Mouse (Mus musculus) CD4-positive helper T cell, adult 2 months (primary cell): ENCODE measurements around the gene Ttyh1.

Source experiments
- DNase-seq: peaks from one replicate; pipeline ENCODE4 v3.0.0-alpha.2; 2012; ENCODE audit warnings: low read depth, missing footprints, low spot score

The Ttyh1 gene

DNA sequence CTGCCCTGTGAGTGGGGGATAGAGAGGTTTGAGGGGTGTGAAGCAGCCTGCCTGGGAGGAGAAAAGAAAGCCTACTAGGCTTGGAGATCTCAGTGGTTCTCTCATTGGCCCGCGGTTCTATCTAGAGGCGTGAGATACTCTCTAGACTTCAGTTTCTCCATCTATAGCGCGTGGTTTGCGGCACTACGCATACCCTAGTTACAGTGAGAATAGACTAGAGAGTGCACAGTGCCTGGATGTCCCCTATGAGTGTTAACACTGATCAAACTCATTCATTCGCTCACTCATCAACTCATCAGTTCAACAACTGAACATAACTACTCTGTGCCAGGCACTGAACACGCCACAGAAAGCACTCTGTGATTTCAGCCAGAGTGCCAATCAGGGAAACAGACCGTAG, 3.6 kb downstream of the Ttyh1 start:
- DNase-seq = no peak

DNA sequence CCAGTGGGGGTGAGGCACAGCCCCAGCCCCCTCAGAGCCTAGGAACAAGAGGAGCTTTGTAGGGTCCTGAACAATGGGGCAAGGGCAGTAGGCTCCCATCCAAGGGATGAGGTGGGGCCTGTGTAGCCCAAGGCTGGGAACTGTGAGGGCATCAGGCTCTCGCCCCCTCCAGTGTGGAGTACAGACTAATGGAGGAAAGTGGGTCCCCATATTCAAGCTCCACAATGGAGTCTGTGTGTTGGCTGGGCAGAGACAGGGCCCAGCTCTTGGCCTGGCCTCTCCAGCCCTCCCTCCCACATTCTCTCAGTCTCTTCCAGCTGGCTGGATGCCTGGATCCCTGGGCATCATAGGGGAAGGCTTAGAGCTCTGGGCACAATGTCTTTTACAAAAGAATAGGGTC, 4.5 kb downstream of the Ttyh1 start:
- no peak for DNase-seq

DNA sequence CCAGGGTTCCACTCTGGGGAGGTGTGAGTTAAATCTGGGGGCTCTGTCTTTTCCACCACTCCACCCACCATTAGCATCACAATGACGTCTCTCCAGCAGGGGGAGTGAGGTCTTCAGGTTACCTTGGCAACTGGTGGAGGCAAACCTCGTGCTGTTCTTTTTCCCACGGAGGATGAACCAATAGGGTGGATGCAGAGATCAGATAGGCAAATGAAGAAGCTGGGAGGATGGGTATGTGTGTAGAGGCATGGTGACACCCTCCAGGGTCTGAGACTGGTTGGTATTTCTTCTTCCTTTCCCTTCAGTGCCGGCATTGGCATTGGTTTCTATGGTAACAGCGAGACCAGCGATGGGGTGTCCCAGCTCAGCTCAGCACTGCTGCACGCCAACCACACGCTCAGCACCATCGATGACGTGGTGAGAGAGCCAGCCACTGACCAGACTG, 5.1 kb downstream of the Ttyh1 start:
- peak; percentile 88 for DNase-seq

DNA sequence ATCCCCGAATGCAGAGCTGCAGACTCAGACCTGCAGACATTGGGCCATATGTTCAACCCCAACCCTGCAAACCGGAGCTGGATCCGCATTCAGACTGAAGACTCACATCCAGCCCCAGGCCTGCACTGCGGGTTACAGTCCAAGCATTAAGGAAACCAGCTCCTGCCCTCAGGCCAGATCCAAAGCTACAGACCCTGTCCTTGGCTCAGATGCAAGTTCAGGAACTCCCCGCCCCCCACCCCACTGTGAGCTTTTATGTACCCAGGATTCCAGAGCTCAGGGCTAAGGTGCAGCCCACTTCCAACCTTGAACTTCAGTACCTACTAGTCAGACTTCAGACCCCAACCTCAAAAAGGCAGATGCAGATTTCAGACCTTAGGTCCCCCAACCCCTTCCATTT, 5.6 kb downstream of the Ttyh1 start:
- no peak for DNase-seq

DNA sequence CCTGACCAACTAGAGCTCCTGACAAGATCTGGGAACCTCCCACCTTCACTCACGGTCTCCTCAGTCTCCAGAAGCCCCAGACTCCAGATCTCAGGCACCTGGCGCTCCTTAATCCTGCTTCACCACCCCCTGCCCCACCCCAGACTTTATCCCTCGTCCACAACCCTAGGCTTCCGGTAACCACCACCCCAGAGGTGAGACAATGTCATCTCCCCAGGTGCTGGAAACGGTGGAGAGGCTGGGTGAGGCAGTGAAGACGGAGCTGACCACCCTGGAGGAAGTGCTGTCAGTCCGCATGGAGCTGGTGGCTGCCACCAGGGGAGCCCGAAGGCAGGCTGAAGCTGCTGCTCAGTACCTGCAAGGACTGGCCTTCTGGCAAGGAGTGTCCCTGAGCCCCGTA, 6.1 kb downstream of the Ttyh1 start:
- DNase-seq = no peak

DNA sequence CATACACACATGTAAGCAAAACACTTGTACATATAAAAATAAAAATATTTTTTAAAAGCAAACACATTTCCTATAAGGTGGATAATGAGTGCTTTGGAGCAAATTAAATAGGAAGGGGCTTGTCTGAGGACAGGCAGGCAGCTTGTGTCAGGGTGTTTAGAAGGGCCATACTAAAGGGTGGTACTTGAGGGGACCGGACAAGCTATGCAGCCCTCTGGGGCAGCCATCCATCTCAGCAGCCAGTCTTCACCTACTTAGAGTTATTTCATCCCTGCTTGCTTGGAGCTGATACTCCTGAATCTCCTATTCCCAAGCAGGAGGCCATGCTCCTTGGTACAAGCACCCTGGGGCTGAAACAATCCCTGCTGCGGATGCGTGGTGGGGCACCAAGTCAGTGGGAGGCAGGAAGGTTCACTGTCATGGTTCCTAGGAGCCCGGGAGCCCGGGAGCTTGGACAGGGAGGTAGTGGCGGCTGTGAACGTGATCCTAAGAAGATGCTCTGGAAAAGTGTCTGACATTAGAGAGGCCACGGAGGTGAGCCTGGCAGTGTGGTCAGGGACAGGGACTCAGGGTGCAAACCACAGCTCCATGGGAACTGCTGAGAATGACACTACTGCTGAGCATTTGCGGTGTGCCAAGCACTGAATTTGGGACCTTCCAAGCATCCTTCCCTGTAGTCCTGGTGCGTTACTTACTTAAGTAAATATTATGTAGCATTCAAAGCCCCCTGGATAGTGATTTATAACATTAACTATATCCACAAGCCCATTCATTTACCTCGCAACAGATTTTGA, 8.0 kb downstream of the Ttyh1 start:
- DNase-seq = no peak

DNA sequence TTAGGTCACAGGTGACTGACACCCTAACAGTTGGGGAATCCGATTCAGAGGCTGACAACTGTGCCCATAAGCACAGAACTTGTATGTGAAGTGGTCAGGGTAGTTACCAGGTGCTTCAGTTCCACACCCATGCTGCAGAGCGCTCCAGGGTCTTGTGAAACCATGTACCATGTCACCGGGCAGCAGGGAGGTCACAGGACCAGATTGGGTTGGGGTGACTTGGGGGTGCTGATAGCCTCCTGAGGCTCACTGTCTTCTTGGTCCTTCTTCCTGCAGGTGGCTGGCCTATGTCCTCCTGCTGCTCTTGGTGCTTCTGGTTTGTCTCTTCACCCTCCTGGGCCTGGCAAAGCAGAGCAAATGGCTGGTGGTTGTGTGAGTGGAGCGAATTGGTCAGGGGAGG, 8.7 kb downstream of the Ttyh1 start:
- no peak for DNase-seq

DNA sequence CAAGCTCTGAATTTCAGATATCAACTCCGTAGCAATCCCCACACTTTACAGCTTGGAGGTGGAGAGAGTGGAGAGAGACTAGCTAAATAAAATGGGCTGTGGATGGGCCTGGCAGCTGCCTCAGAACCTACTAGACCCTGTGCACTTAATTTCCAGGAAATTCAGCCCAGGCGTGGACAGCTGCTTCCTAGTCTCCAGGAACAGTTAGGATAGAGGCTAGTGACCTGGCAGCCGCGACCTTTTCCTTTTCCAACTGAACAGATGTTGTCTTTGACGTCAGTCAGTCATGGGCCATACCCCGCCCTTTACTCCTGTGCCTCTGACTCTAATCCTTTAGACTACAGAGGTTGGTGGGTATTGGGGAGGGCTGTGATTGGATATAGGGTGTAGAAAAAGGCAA, 9.7 kb downstream of the Ttyh1 start:
- no peak for DNase-seq

DNA sequence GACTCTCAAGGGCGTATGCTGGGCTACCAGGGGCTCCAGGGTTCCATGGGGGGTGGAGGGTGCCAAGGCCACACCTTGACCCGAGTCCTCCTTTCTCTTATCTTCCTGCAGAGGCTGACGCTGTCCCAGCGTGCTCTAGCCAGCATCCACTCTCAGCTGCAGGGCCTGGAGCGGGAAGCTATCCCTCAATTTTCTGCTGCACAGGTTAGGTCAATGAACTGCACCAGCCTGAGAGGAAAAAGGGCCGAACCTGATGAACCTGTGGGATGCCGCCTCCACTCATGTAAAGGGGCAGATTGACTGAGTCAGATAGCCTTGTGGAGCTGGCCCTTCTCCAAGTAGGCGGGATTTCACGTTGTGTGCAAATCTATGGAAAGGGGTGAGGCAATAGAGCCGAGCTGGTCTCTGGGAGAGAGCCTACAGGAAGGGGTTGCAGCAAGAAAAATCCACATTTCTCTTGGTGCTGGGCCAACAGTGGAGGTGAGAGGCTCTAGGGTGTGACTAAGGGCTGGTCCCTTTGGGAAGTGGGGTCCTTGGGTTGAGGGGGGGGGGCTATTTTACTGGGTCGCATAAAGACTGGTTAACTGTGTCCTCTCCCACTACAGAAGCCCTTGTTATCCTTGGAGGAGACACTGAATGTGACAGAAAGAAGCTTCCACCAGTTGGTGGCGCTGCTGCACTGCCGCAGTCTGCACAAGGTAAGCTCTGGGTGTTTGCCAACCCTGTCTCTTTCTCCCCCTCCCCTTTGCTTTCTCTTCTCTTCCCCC, 11.7 kb downstream of the Ttyh1 start:
- peak; percentile 85 for DNase-seq

DNA sequence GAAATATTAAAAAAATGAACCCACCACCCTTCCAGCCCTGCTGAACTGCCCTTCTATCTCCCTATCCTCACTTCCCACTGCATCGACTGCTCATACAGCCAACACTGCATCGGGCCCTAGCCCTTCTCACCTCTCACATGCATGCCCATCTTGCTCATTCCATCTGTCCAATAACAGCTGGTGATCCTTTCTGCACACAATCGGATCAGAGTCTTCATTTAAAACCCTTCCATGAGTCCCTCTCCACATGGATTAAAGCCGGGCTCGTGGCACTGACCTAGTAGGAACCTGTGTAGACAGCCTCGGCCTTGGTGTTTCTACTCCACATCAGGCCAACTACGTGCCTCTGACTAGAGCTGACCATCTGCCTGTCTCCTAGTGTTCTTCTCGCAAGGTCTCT, 12.8 kb downstream of the Ttyh1 start:
- DNase-seq = no peak

DNA sequence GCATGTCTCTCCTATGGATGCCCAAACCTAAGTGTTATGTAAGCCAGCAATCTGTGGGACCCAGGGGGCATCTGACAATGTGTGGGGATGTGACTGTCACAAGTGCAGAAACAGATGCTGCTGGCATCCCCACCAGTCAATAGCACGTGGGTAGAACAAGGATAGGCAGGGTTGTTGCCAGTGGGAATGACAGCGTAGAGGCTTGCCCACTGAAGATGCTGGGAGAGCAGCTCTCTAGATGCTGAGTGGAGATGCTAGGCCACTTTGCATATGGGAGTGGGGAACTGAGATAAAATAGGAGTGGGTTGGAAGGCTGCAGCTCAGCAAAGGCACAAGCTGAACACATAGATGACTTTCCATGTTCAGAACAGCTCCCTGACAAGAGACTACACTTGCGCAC, 13.4 kb downstream of the Ttyh1 start:
- no peak for DNase-seq

DNA sequence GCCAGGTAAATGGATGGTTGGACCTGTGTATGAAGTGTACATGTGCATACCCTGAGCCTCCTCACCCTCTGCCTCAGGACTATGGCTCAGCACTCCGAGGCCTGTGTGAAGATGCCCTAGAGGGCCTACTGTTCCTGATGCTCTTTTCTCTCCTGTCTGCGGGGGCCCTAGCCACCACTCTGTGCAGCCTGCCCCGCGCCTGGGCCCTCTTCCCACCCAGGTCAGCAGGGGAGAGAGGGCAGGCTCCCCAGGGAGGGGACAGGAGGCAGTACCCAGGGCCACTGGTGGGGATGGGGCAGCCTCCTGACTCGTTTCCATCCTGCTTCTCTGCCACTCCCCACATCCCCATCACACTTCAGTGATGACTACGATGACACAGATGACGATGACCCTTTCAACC, 13.8 kb downstream of the Ttyh1 start:
- DNase-seq = no peak

DNA sequence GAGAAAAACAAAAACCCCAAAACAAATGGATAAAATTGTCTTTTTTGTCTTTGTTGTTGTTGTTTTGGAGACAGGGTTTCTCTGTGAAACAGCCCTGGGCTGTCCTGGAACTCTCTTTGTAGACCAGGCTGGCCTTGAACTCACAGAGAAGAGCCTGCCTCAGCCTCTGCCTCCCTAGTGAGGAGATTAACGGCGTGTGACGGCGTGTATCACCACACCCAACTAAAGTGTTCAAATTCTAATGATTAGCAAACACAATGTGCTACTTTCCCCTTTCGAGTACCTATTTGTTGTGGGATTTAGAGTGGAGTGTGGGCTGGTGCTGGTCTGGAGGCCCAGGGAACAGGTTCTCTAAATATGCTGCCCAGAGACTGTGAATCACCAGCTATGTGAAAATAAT, 15.7 kb downstream of the Ttyh1 start:
- no peak for DNase-seq

DNA sequence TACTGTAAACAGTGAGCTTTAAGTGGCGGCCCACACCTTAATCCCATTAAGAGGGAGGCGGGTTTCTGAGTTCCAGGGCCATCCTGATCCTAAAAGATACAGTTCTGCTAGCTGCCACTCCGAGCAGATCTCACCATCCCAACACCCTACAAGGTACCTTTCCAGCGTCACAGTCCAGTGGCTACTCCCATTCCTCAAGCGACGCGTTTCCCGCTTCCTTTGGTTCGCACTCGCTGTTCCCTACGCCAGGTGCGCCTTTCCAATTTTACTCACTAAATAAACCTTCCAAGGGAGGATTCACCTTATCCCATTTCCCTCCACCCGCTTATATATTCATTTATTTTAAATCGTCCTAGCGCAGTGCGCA, 17.2 kb downstream of the Ttyh1 start:
- DNase-seq = no peak

DNA sequence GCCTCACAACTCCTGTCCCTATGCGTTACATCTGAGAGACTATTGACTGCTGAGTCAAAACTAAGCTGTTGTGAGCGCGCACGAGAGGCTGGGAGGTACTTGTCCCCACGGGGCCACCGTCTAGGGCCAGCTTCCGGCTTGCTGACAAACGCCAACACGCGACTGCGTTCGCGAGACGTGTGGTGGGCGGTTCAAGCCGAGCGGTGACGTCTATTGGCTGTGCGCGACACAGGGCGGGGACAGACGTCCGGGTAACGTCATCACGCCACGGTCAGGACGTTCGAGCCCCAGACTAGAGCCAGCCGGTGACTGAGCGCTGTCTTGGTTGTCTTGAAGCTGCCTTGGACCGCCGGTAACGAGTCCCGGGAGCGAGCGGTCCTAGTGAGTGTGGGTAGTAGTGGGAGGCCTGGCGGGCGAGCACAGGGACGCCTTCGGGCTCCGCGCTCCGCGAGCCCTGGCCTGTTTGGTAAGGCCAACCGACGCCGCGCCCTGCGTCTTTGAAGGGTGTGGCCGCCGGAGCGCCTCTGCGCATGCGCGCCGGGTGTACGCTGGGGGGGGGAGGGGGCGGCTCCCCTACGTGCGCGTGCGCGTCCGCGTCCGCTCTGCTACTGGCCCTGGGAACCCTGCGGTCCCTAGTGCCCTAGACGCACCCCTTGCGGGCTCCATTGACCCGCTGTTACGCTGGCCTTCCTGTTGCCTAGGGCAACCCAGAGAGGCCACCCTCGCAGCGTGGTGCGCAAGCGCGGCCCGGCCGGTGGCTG, 17.7 kb downstream of the Ttyh1 start, which contains the start of gene Leng8:
TSS of gene Leng8 (plus strand) at position 269 of the 761 bp plus-strand sequence.
- peak; percentile 99 for DNase-seq

DNA sequence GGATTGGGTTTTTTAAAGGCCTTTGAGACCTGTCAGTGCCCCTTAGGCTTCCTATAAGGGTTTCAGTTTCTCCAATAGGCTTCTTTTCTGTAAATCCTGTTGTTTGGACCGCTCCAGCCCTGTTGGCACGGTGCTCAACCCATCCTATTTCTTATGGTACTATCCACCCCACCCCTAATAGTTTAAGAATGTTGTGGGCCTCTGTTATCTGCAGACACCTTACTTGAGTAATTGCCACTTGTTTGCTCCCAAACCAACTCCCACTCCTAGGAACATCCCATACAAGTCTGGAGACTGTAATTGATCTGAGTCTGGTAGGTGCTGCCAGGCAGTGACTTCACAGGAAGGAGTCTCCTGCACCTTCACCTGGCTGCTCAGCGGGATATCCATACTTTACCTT, 18.5 kb downstream of the Ttyh1 start:
- no peak for DNase-seq

DNA sequence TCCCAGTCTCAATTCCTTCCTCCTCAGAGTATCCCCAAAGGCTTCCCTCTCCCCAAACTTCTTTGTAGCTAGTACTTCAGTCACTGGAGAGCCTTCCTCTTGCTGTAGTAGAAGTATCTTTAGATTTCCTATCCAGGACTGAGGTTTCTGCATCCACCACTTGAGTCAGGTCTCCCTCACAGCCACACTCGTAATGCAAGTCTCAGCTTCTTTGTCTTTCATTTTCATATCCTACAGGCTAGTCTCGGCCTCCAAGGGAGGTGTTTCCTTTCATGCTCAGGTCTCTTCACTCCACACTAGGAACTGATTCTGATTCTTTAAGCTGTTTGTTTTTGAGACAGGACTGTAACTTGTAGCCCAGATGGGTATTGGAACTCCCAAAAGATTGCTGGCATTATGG, 19.0 kb downstream of the Ttyh1 start:
- DNase-seq = no peak

DNA sequence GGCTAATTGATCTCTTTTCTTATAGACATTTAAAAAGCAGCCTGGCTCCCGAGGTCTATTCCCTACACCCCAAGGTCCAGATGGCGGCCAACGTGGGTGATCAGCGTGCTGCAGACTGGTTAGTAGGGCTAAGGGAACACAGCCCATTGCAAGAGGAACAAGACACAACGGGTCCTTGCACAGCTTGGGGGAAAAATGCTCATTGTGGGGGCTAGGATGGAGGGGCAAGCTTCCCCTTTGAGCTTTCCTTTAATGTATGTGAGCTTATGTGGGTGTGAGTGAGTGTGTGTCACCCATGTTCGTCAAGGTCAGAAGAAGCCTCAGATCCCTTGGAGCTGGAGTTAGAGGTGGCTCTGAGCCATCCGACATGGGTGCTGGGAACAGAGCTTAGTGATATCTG, 19.5 kb downstream of the Ttyh1 start:
- DNase-seq = no peak

DNA sequence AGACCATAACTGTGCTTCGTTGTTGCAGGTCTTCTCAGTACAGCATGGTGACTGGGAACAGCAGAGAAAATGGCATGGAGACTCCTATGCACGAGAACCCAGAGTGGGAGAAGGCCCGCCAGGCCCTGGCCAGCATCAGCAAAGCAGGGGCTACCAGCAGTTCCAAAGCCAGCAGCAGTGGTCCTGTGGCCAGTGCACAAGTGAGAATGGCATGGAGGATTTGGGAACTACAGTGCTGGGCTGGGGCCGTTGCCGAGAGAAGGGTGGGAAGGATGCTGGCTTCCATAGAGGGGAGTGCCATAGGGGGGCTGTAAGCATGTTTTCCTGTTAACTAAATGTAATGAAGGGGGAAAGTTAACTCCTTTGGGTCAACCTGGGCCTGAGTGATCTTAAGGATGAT, 20.2 kb downstream of the Ttyh1 start:
- no peak for DNase-seq

DNA sequence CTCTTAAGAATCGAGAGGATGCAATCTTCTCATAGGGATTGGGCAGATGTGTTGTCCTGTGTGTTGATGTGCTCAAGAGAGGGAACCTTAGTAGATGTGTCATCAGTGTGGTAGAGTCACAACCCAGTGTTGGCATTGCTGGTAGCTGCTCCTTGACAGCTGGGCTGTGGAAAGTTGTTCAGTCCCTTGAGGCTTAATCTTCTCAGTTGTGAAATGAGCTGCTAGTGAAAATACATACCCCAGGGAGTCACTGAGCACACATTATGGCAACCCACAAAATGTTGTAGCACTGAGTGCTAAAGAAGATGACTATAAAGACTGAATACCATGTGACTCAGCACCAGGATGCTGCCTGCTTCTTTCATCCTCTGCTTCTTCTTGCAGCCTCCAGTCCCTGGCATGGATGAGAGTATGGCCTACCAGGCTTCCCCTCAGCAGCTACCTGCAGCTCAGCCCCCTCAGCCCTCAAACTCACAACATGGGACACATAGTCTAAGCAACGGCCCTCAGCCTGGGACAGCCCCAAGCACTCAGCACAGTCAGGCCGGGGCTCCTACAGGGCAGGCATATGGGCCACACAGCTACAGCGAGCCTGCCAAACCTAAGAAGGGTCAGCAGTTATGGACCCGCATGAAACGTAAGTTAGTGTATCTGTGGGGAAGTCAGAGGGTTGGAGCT, 22.6 kb downstream of the Ttyh1 start:
- DNase-seq = no peak

DNA sequence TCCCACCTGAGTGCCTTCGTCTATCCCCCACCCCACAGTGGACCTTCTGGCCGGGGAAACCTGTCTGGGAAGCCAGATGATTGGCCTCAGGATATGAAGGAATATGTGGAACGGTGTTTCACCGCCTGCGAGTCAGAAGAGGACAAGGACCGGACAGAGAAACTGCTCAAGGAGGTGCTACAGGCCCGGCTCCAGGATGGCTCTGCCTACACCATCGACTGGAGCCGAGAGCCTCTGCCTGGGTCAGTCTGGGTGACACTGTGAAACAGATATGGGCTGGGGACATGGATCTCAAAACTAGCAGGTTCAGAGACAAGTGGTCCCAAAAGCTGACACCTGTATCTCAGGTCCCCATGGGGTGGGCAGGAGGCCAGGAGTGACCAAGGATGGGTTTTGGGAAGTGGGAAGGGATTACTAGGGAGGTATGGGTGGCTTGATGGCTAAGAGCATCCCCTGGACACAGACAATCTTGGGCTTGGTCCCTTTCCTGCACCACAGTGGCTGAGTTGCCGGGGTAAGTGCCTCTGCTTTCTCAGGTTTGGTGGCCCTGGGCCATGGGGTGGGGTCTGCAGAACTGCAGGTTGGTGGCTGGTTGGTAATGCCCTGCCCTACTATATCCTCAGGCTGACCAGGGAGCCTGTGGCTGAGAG, 23.7 kb downstream of the Ttyh1 start:
- no peak for DNase-seq
